Mouse (Mus musculus): ENCODE data around the gene Arhgap22.
A peak's percentile ranks its signal among the peaks of the same experiment; 100 is the strongest.

Arhgap22 gene

GRCm38 (mm10) chr14:33213823-33214766, at the start of gene Arhgap22:
Arhgap22 (plus strand) TSS chr14:33214026.
- peak; percentile 93 for DNase-seq (ENCODE audit: low spot score)

- no peak for DNase-seq (ENCODE audit: low spot score)
Observed at GRCm38 (mm10) chr14:33168750-33169149, 45.1 kb upstream of the Arhgap22 start.

- DNase-seq (ENCODE audit: low spot score), result no peak
Observed at GRCm38 (mm10) chr14:33171942-33172341, 41.9 kb upstream of the Arhgap22 start.

- DNase-seq (ENCODE audit: low spot score), result no peak
Observed at GRCm38 (mm10) chr14:33175059-33175821, 38.6 kb upstream of the Arhgap22 start.

- DNase-seq (ENCODE audit: low spot score), result no peak
Observed at GRCm38 (mm10) chr14:33180102-33180501, 33.7 kb upstream of the Arhgap22 start.

GRCm38 (mm10) chr14:33185068-33185800, 28.6 kb upstream of the Arhgap22 start, which contains the start of gene Wdfy4:
Wdfy4 (minus strand) TSS chr14:33185508.
- DNase-seq (ENCODE audit: low spot score), result no peak

- DNase-seq (ENCODE audit: low spot score), result no peak
Observed at GRCm38 (mm10) chr14:33187201-33187600, 26.6 kb upstream of the Arhgap22 start.

GRCm38 (mm10) chr14:33189230-33189629, 24.6 kb upstream of the Arhgap22 start:
- DNase-seq (ENCODE audit: low spot score), result no peak

- DNase-seq (ENCODE audit: low spot score), result no peak
Observed at GRCm38 (mm10) chr14:33189849-33190423, 23.9 kb upstream of the Arhgap22 start.

- no peak for DNase-seq (ENCODE audit: low spot score)
Observed at GRCm38 (mm10) chr14:33190646-33191045, 23.2 kb upstream of the Arhgap22 start.

GRCm38 (mm10) chr14:33193762-33194161, 20.1 kb upstream of the Arhgap22 start:
- no peak for DNase-seq (ENCODE audit: low spot score)

GRCm38 (mm10) chr14:33194241-33194640, 19.6 kb upstream of the Arhgap22 start:
- no peak for DNase-seq (ENCODE audit: low spot score)

- no peak for DNase-seq (ENCODE audit: low spot score)
Observed at GRCm38 (mm10) chr14:33202161-33202560, 11.7 kb upstream of the Arhgap22 start.

GRCm38 (mm10) chr14:33202885-33203284, 10.9 kb upstream of the Arhgap22 start:
- DNase-seq (ENCODE audit: low spot score), result no peak

- DNase-seq (ENCODE audit: low spot score), result no peak
Observed at GRCm38 (mm10) chr14:33203777-33204176, 10.0 kb upstream of the Arhgap22 start.

GRCm38 (mm10) chr14:33205280-33205965, 8.4 kb upstream of the Arhgap22 start:
- no peak for DNase-seq (ENCODE audit: low spot score)

- DNase-seq (ENCODE audit: low spot score), result peak; percentile 38
Observed at GRCm38 (mm10) chr14:33207011-33207410, 6.8 kb upstream of the Arhgap22 start.

GRCm38 (mm10) chr14:33208331-33208730, 5.5 kb upstream of the Arhgap22 start:
- DNase-seq (ENCODE audit: low spot score), result no peak

- DNase-seq (ENCODE audit: low spot score), result peak; percentile 5
Observed at GRCm38 (mm10) chr14:33210806-33211205, 3.0 kb upstream of the Arhgap22 start.

- DNase-seq (ENCODE audit: low spot score), result peak; percentile 24
Observed at GRCm38 (mm10) chr14:33212271-33212957, 1.4 kb upstream of the Arhgap22 start.

- DNase-seq (ENCODE audit: low spot score), result peak; percentile 28
Observed at GRCm38 (mm10) chr14:33212958-33213309, 892 bp upstream of the Arhgap22 start.

All from testis, postnatal 10 days (tissue).